Mouse (Mus musculus) limb, embryonic 11.5 days (tissue): ENCODE measurements around the gene Cacnb1. TPM values are rescaled to one million over a fixed set of nuclear protein-coding genes. Genes with fewer than 3 reads are reported as not detected.

Source experiments
- ATAC-seq: fragments of 200-750 bp; cut with Nextera tagmentation; 2 replicates; pipeline ENCODE4 v1.8.0; 2017; ENCODE audit warnings: low read depth; ENCODE audit not compliant: insufficient number of reproducible peaks, low FRiP score, low TSS enrichment
- DNase-seq: peaks from one replicate; pipeline ENCODE4 v3.0.0-alpha.2; 2015; ENCODE audit warnings: low spot score
- H3K27ac ChIP-seq: fragments of 300-500 bp; sonication (generic); replicated peaks from 2 replicates; pipeline ENCODE4 v1.5.1; 2014; ENCODE audit warnings: low read depth, mild to moderate bottlenecking, low read length
- H3K27me3 ChIP-seq: fragments of 300-500 bp; sonication (generic); 2 replicates; pipeline ENCODE4 v1.6.1; 2014; ENCODE audit warnings: mild to moderate bottlenecking, low read length, mixed read lengths; ENCODE audit not compliant: control insufficient read depth, insufficient read depth
- H3K36me3 ChIP-seq: fragments of 300-500 bp; sonication (generic); 2 replicates; pipeline ENCODE4 v1.6.1; 2014; ENCODE audit warnings: mild to moderate bottlenecking, low read length, moderate library complexity, mixed read lengths; ENCODE audit not compliant: control insufficient read depth, insufficient read depth
- H3K4me1 ChIP-seq: fragments of 300-500 bp; sonication (generic); 2 replicates; pipeline ENCODE4 v1.6.1; 2014; ENCODE audit warnings: low read length, mixed read lengths; ENCODE audit not compliant: control insufficient read depth, insufficient read depth
- H3K4me2 ChIP-seq: fragments of 300-500 bp; sonication (generic); 2 replicates; pipeline ENCODE4 v1.6.1; 2014; ENCODE audit warnings: low read depth, mild to moderate bottlenecking, moderate library complexity; ENCODE audit not compliant: severe bottlenecking
- H3K4me3 ChIP-seq: fragments of 300-500 bp; sonication (generic); 2 replicates; pipeline ENCODE4 v1.5.1; 2014; ENCODE audit warnings: low read depth, low read length
- H3K9ac ChIP-seq: fragments of 300-500 bp; sonication (generic); 2 replicates; pipeline ENCODE4 v1.6.1; 2014; ENCODE audit warnings: mild to moderate bottlenecking, low read length
- H3K9me3 ChIP-seq: fragments of 300-500 bp; sonication (generic); 2 replicates; pipeline ENCODE4 v1.6.1; 2016; ENCODE audit warnings: low read length; ENCODE audit not compliant: control insufficient read depth
- WGBS: fragments of 180-500 bp; shearing (Covaris S2); extraction: QIAGEN DNeasy Blood & Tissue Kit; methylation state at CpG from one replicate; pipeline ENCODE4 v1.1.7; 2014; 5-methylcytosine and 5-hydroxymethylcytosine counted together
- polyA plus RNA-seq: library from polyadenylated mRNA; unstranded; fragments of >200 nt; fragmentation: Nextera tagmentation; extraction: Ambion mirVana; gene quantifications from 2 replicates; pipeline ENCODE4 v1.2.1, GENCODE M21; 2014

Cacnb1 gene
- polyA plus RNA-seq, 1 experiment from 2014 or later, result 6.8 TPM

GRCm38 (mm10) chr11:98034061-98034460, 11.2 kb upstream of the Cacnb1 start:
- H3K9me3 ChIP-seq, result no peaks in the 10 kb centered on the region
- no peak for DNase-seq
- H3K4me2 ChIP-seq, result no peak overlapping the region
- ATAC-seq, result no peak
- peaks cover 13% of the 10 kb centered on the region for H3K36me3 ChIP-seq
- H3K27me3 ChIP-seq, result peaks cover 16% of the 10 kb centered on the region
- WGBS, result 77% methylated on average over 5 of the region's 5 CpGs
- no peak overlapping the region for H3K27ac ChIP-seq
- H3K4me1 ChIP-seq, result peaks cover 6% of the 10 kb centered on the region
- H3K9ac ChIP-seq, result no peak overlapping the region
- no peak overlapping the region for H3K4me3 ChIP-seq

GRCm38 (mm10) chr11:98031443-98031770, 8.6 kb upstream of the Cacnb1 start:
- Histone ChIP-seq H3K36me3 (peaks cover 16% of the 10 kb centered on the region), H3K4me1 (peaks cover 10% of the 10 kb centered on the region), H3K4me2 (no peak overlapping the region), H3K9ac (no peak overlapping the region), H3K9me3 (no peaks in the 10 kb centered on the region), H3K27ac (no peak overlapping the region), H3K4me3 (no peak overlapping the region), H3K27me3 (0 out of 2 replicates have a peak, but pooled peaks cover 3% of the 10 kb centered on the region)
- 9% methylated on average over 5 of the region's 5 CpGs for WGBS
- DNase-seq (peak; percentile 91), ATAC-seq (no peak)

- DNase-seq, result no peak
- Histone ChIP-seq H3K9me3 (no peaks in the 10 kb centered on the region), H3K27ac (no peak overlapping the region)
Measured at GRCm38 (mm10) chr11:98030701-98031442, 8.0 kb upstream of the Cacnb1 start.

GRCm38 (mm10) chr11:98027785-98028184, 5.0 kb upstream of the Cacnb1 start:
- no peaks in the 10 kb centered on the region for H3K9me3 ChIP-seq
- DNase-seq, result no peak
- H3K27ac ChIP-seq, result no peak overlapping the region; the same call in 1 of the 2 replicates
- ATAC-seq, result no peak
- H3K36me3 ChIP-seq, result peaks cover 16% of the 10 kb centered on the region
- H3K9ac ChIP-seq, result peak overlapping the region; percentile 99
- H3K4me1 ChIP-seq, result peaks cover 9% of the 10 kb centered on the region
- H3K4me3 ChIP-seq, result peak overlapping the region; percentile 100
- WGBS, result 22% methylated on average over 7 of the region's 7 CpGs
- peak overlapping the region; percentile 87 for H3K4me2 ChIP-seq
- H3K27me3 ChIP-seq, result no peaks in the 10 kb centered on the region

More at GRCm38 (mm10) chr11:98030701-98031442, 8.0 kb upstream of the Cacnb1 start:
- Histone ChIP-seq H3K27me3 (0 out of 2 replicates have a peak, but pooled peaks cover 3% of the 10 kb centered on the region), H3K4me1 (peaks cover 13% of the 10 kb centered on the region), H3K4me2 (no peak overlapping the region), H3K9ac (no peak overlapping the region), H3K4me3 (no peak overlapping the region), H3K36me3 (peaks cover 16% of the 10 kb centered on the region)
- no peak for ATAC-seq
- WGBS, result 57% methylated on average over 5 of the region's 5 CpGs

- Histone ChIP-seq H3K4me2 (peak overlapping the region; percentile 87), H3K27ac (peak overlapping the region; percentile 75), H3K9ac (peak overlapping the region; percentile 99), H3K4me3 (peak overlapping the region; percentile 100), H3K27me3 (no peaks in the 10 kb centered on the region), H3K36me3 (peaks cover 16% of the 10 kb centered on the region), H3K4me1 (peaks cover 9% of the 10 kb centered on the region), H3K9me3 (no peaks in the 10 kb centered on the region)
- no peak for ATAC-seq
- DNase-seq, result no peak
- under 1% methylated on average over 18 of the region's 18 CpGs for WGBS
Measured at GRCm38 (mm10) chr11:98027297-98027688, 4.5 kb upstream of the Cacnb1 start.

- Histone ChIP-seq H3K27ac (peak within 1 kb of the TSS; percentile 75), H3K27me3 (no peaks in the 10 kb centered on the region), H3K4me2 (peak within 1 kb of the TSS; percentile 87), H3K4me1 (peaks cover 9% of the 10 kb centered on the region), H3K9ac (peak within 1 kb of the TSS; percentile 99), H3K36me3 (peaks cover 16% of the 10 kb centered on the region), H3K9me3 (no peaks in the 10 kb centered on the region), H3K4me3 (peak within 1 kb of the TSS; percentile 100)
- DNase-seq (peak; percentile 94), ATAC-seq (peak; percentile 42; the same call in 1 of the 2 replicates)
- under 1% methylated on average over 69 of the region's 69 CpGs for WGBS
Measured at GRCm38 (mm10) chr11:98026570-98027296, 3.9 kb upstream of the Cacnb1 start, which contains the start of gene Rpl19. Gene Rpl19 (plus strand): TSS chr11:98026710.

- peaks cover 13% of the 10 kb centered on the region for H3K4me1 ChIP-seq
- H3K27ac ChIP-seq, result peak overlapping the region; percentile 75
- DNase-seq (no peak), ATAC-seq (no peak)
- H3K9me3 ChIP-seq, result no peaks in the 10 kb centered on the region
- 6% methylated on average over 15 of the region's 15 CpGs for WGBS
- H3K4me3 ChIP-seq, result peak overlapping the region; percentile 100
- H3K27me3 ChIP-seq, result no peaks in the 10 kb centered on the region
- H3K36me3 ChIP-seq, result peaks cover 16% of the 10 kb centered on the region
- H3K9ac ChIP-seq, result peak overlapping the region; percentile 99
- peak overlapping the region; percentile 87 for H3K4me2 ChIP-seq
Measured at GRCm38 (mm10) chr11:98026248-98026569, 3.4 kb upstream of the Cacnb1 start.

GRCm38 (mm10) chr11:98024516-98024915, 1.7 kb upstream of the Cacnb1 start:
- DNase-seq, result no peak
- Histone ChIP-seq H3K36me3 (peaks cover 8% of the 10 kb centered on the region; the same call in 1 of the 2 replicates), H3K4me2 (no peak overlapping the region), H3K4me1 (peaks cover 24% of the 10 kb centered on the region), H3K27ac (no peak overlapping the region), H3K27me3 (no peaks in the 10 kb centered on the region), H3K9me3 (no peaks in the 10 kb centered on the region), H3K9ac (no peak overlapping the region), H3K4me3 (no peak overlapping the region)
- no peak for ATAC-seq
- WGBS, result 97% methylated on average over 3 of the region's 3 CpGs
